8 mouse cellular contexts compared by ENCODE assay signal in the genomic region with DNA sequence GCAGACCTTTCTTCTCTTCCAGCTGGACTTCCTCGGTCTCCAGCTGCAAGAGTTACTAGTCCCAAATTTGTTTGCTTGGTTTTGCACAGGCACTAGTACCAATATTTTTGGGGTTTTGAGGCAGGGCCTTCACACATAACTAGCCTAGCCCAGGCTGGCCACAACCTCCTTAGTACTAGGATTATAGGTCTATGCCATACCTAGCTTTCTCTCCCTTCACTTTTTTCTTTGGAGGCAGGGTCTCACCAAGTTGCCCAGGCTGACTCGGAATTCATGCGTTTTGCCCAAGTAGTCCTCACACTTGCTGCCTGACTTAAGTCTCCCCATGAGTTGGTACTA. TPM values are rescaled to one million over a fixed set of nuclear protein-coding genes. Genes with fewer than 3 reads are reported as not detected.
DNase-seq lines count a peak whose midpoint lies in the region; ATAC-seq and TF ChIP-seq lines count a peak whose summit lies in the region.

No protein-coding gene starts in this region.

- H3K36me3 ChIP-seq in thymus, adult 2 months (ENCODE audit: control insufficient read depth, insufficient read depth, low read length) = no peaks in the 10 kb centered on the region
- peaks cover 7% of the 10 kb centered on the region; the same call in 1 of the 2 replicates for H3K36me3 ChIP-seq in liver, embryonic 13.5 days

- peaks cover 27% of the 10 kb centered on the region for H3K4me1 ChIP-seq in thymus, adult 2 months (replicated peaks; ENCODE audit: control insufficient read depth, insufficient read depth, low read length)
- H3K4me1 ChIP-seq in liver, embryonic 13.5 days (replicated peaks) = peaks cover 50% of the 10 kb centered on the region

- H3K27me3 ChIP-seq in thymus, adult 2 months (ENCODE audit: control insufficient read depth, insufficient read depth, low read length) = no peaks in the 10 kb centered on the region
- H3K27me3 ChIP-seq in liver, embryonic 13.5 days = peaks cover 4% of the 10 kb centered on the region

- no peak for TF ChIP-seq CTCF in thymus, adult 2 months (IDR thresholded peaks at IDR 0.05; ENCODE audit: borderline replicate concordance, control insufficient read depth, extremely low read depth, insufficient read depth, low read length, poor library complexity)

- ATAC-seq in frontal cortex, adult (ENCODE audit: low TSS enrichment) = peak; percentile 47
- ATAC-seq in liver, embryonic 13.5 days (ENCODE audit: low read depth) = peak; percentile 17

- 57% methylated on average over 3 of the region's 3 CpGs for WGBS in thymus, adult 2 months
- WGBS in liver, embryonic 13.5 days (ENCODE audit: insufficient replicate concordance) = 43% methylated on average over 3 of the region's 3 CpGs

- peak overlapping the region; percentile 80 for H3K4me2 ChIP-seq in liver, embryonic 13.5 days

- no peak for DNase-seq in frontal cortex, postnatal 10 days (ENCODE audit: low spot score in 2 of 2)
- no peak for DNase-seq in thymus, adult 2 months
- no peak for DNase-seq in thymus, postnatal 25 days
- no peak for DNase-seq in liver, embryonic 13.5 days
- no peak for DNase-seq in right cerebral cortex, postnatal 36 days (ENCODE audit: low spot score in 2 of 2)
- no peak for DNase-seq in left cerebral cortex, adult 18-20 months (ENCODE audit: low spot score in 2 of 2)
- DNase-seq in left cerebral cortex, adult 9 months (ENCODE audit: low spot score in 2 of 2) = no peak

- peak overlapping the region; percentile 92; the same call in 1 of the 2 replicates for H3K9ac ChIP-seq in liver, embryonic 13.5 days

- H3K4me3 ChIP-seq in thymus, adult 2 months (ENCODE audit: control insufficient read depth, insufficient read depth, low read length) = peak overlapping the region; percentile 95
- peak overlapping the region; percentile 84 for H3K4me3 ChIP-seq in liver, embryonic 13.5 days (replicated peaks)

- H3K27ac ChIP-seq in thymus, adult 2 months (ENCODE audit: control insufficient read depth, insufficient read depth, low read length) = no peak overlapping the region
- H3K27ac ChIP-seq in liver, embryonic 13.5 days = no peak overlapping the region

- H3K9me3 ChIP-seq in liver, embryonic 13.5 days (replicated peaks) = no peaks in the 10 kb centered on the region

- TF ChIP-seq POLR2A in thymus, adult 2 months (IDR thresholded peaks at IDR 0.05; ENCODE audit: control insufficient read depth, extremely low read depth, insufficient read depth, low read length, poor library complexity) = 0 out of 2 replicates have a peak, but pooled peaks have one; percentile 1

RNA-seq across cellular contexts. Expression of a gene that starts 0.3 kb away (rescaled TPM):
- 33.0 and 41.3 TPM in 2 replicates for polyA plus RNA-seq in thymus, adult 2 months (2012; rRNA removed)
- polyA plus RNA-seq in liver, embryonic 13.5 days (2015; fragmentation: Nextera tagmentation; extraction: Ambion mirVana) = 10.9 and 11.2 TPM in 2 replicates
- total RNA-seq in left cerebral cortex, adult 18-20 months (2021) = 1 to 10 TPM; 7.4 to 7.6 TPM

RNA-seq across cellular contexts. Expression of a gene that starts 16.0 kb away (rescaled TPM):
- polyA plus RNA-seq in thymus, adult 2 months (2012; rRNA removed) = 3.7 and 4.6 TPM in 2 replicates
- 1.3 and 1.5 TPM in 2 replicates for polyA plus RNA-seq in liver, embryonic 13.5 days (2015; fragmentation: Nextera tagmentation; extraction: Ambion mirVana)
- total RNA-seq in left cerebral cortex, adult 18-20 months (2021) = 1 to 10 TPM; 2.1 to 2.8 TPM
